Mouse (Mus musculus): ENCODE measurements around the gene Kirrel.

The Kirrel gene

GRCm38 (mm10) chr3:87174096-87174768, at the start of gene Kirrel:
Gene Kirrel, minus strand, starts transcription at chr3:87174747.
- DNase-seq, result peak; percentile 35

GRCm38 (mm10) chr3:87223636-87224035, 49.1 kb upstream of the Kirrel start:
- no peak for DNase-seq

- DNase-seq, result no peak
Observed at GRCm38 (mm10) chr3:87222346-87222745, 47.8 kb upstream of the Kirrel start.

- no peak for DNase-seq
Observed at GRCm38 (mm10) chr3:87215176-87215575, 40.6 kb upstream of the Kirrel start.

- no peak for DNase-seq
Observed at GRCm38 (mm10) chr3:87214221-87214864, 39.8 kb upstream of the Kirrel start.

- DNase-seq, result no peak
Observed at GRCm38 (mm10) chr3:87206336-87207075, 32.0 kb upstream of the Kirrel start.

GRCm38 (mm10) chr3:87196637-87197036, 22.1 kb upstream of the Kirrel start:
- no peak for DNase-seq

- DNase-seq, result no peak
Observed at GRCm38 (mm10) chr3:87195041-87195440, 20.5 kb upstream of the Kirrel start.

GRCm38 (mm10) chr3:87194591-87194990, 20.0 kb upstream of the Kirrel start:
- no peak for DNase-seq

- DNase-seq, result no peak
Observed at GRCm38 (mm10) chr3:87193756-87194155, 19.2 kb upstream of the Kirrel start.

GRCm38 (mm10) chr3:87193352-87193751, 18.8 kb upstream of the Kirrel start:
- DNase-seq, result no peak

GRCm38 (mm10) chr3:87176687-87177086, 2.1 kb upstream of the Kirrel start:
- no peak for DNase-seq

GRCm38 (mm10) chr3:87175438-87175815, 880 bp upstream of the Kirrel start:
- peak; percentile 26 for DNase-seq

GRCm38 (mm10) chr3:87174769-87175437, 356 bp upstream of the Kirrel start:
- no peak for DNase-seq

- no peak for DNase-seq
Observed at GRCm38 (mm10) chr3:87173486-87174085, 961 bp downstream of the Kirrel start.

GRCm38 (mm10) chr3:87173103-87173444, 1.5 kb downstream of the Kirrel start:
- DNase-seq, result no peak

GRCm38 (mm10) chr3:87172351-87173102, 2.0 kb downstream of the Kirrel start:
- no peak for DNase-seq

GRCm38 (mm10) chr3:87171201-87172100, 3.1 kb downstream of the Kirrel start:
- no peak for DNase-seq

- DNase-seq, result no peak
Observed at GRCm38 (mm10) chr3:87169402-87170015, 5.0 kb downstream of the Kirrel start.

- no peak for DNase-seq
Observed at GRCm38 (mm10) chr3:87168756-87169155, 5.8 kb downstream of the Kirrel start.

- DNase-seq, result no peak
Observed at GRCm38 (mm10) chr3:87167621-87168020, 6.9 kb downstream of the Kirrel start.

All from kidney, adult 9 months (tissue).